ENCODE assay signal across 16 mouse cellular contexts in the genomic region with DNA sequence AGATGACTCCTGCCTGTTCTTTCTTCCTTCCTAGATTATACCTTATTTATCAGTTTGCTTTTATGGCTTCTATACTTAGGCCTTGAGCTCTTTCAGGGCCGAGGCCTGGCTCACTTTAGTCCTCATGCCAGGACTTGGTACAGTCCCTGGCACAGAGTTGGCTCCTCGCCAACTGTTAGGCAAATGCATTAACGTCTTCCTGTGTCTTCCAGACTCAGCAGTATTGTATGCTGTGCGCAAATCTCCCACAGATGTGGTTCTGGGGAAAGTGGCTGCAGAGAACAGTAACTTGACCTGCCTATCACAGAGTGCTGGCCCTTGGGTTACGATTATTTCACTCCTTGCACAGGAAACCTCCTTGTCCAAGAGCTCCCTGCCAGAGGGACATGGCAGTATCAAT. TPM values are rescaled to one million over a fixed set of nuclear protein-coding genes. Genes with fewer than 3 reads are reported as not detected.
A peak's percentile ranks its signal among the peaks of the same experiment; 100 is the strongest.
DNase-seq lines count a peak whose midpoint lies in the region; ATAC-seq lines count a peak whose summit lies in the region.
"Had no signal": no experiment of that assay in that cellular context is flagged by ENCODE, and none has a peak within 500 bp of the region (broad histone marks: within the 10 kb centered on the region; RNA-seq: fewer than 3 reads in every experiment).

No protein-coding gene starts in this region.

- no peaks in the 10 kb centered on the region for H3K27me3 ChIP-seq in embryonic facial prominence, embryonic 14.5 days (replicated peaks; ENCODE audit: control insufficient read depth, insufficient read depth, low read length)
- H3K27me3 ChIP-seq: liver, embryonic 12.5 days; neural tube, embryonic 13.5 days had no signal

- 25% methylated on average over 5 of the region's 5 CpGs for WGBS in embryonic facial prominence, embryonic 14.5 days

- no peak overlapping the region for H3K4me3 ChIP-seq in embryonic facial prominence, embryonic 14.5 days (ENCODE audit: low read depth, low read length)
- H3K4me3 ChIP-seq: left cerebral cortex, adult 2 months; liver, embryonic 12.5 days; neural tube, embryonic 13.5 days had no signal

- 0 out of 2 replicates have a peak, but pooled peaks have one; percentile 23 for ATAC-seq in embryonic facial prominence, embryonic 14.5 days (ENCODE audit: low read depth)
- no peak for ATAC-seq in granulocyte monocyte progenitor cell, adult 5-6 weeks (replicated peaks; ENCODE audit: poor library complexity, severe bottlenecking)
- ATAC-seq: liver, embryonic 12.5 days; lung, postnatal 0 days had no signal

- peak; percentile 41 to 47 for DNase-seq in cerebellum, postnatal 10 days
- DNase-seq in cerebellum, postnatal 25 days = no peak
- DNase-seq in kidney, postnatal 25 days = peak; percentile 54 to 74
- no peak for DNase-seq in kidney, postnatal 4 days
- DNase-seq in adrenal gland, adult 8-10 months = peak; percentile 64
- DNase-seq in embryonic facial prominence, embryonic 14.5 days (ENCODE audit: low spot score) = no peak
- DNase-seq in cerebellum, adult 11 months = no peak
- DNase-seq: cerebellum, adult 9-11 months; heart, postnatal 36 days; kidney, adult 8-10 months had no signal

- no peak overlapping the region for H3K27ac ChIP-seq in embryonic facial prominence, embryonic 14.5 days (replicated peaks; ENCODE audit: low read depth, low read length)
- H3K27ac ChIP-seq: left cerebral cortex, adult 2 months; liver, embryonic 12.5 days; neural tube, embryonic 13.5 days had no signal

- no peaks in the 10 kb centered on the region for H3K9me3 ChIP-seq in embryonic facial prominence, embryonic 14.5 days (ENCODE audit: control insufficient read depth, low read length)
- H3K9me3 ChIP-seq: liver, embryonic 12.5 days; neural tube, embryonic 13.5 days had no signal

- no peaks in the 10 kb centered on the region for H3K36me3 ChIP-seq in embryonic facial prominence, embryonic 14.5 days (ENCODE audit: control insufficient read depth, insufficient read depth, low read length)
- H3K36me3 ChIP-seq: neural tube, embryonic 13.5 days had no signal

- no peak overlapping the region for H3K4me2 ChIP-seq in embryonic facial prominence, embryonic 14.5 days (ENCODE audit: low read depth, low read length)
- H3K4me2 ChIP-seq: liver, embryonic 12.5 days; midbrain, embryonic 11.5 days; neural tube, embryonic 13.5 days had no signal

- H3K4me1 ChIP-seq in embryonic facial prominence, embryonic 14.5 days (ENCODE audit: control insufficient read depth, insufficient read depth, low read length) = peaks cover 43% of the 10 kb centered on the region

- H3K9ac ChIP-seq in embryonic facial prominence, embryonic 14.5 days (ENCODE audit: low read depth, low read length) = no peak overlapping the region
- H3K9ac ChIP-seq: liver, embryonic 12.5 days; neural tube, embryonic 13.5 days had no signal

RNA-seq across cellular contexts. Expression of a gene that starts 27.9 kb away (rescaled TPM):
- 100 to 1,000 TPM; 131 to 220 (median 161) TPM for total RNA-seq in adrenal gland, adult 8-10 months (2022)
- polyA plus RNA-seq in embryonic facial prominence, embryonic 14.5 days (2014; fragmentation: Nextera tagmentation; extraction: Ambion mirVana) = 9.1 and 11.2 TPM in 2 replicates
- 55.2 and 56.4 TPM in 2 replicates for total RNA-seq in granulocyte monocyte progenitor cell, adult 5-6 weeks (2014; fragmentation: Nextera tagmentation)
- 85.0 and 94.5 TPM in 2 replicates for total RNA-seq in granulocyte monocyte progenitor cell, adult 5-6 weeks (2017)

RNA-seq across cellular contexts. Expression of a gene that starts 55.4 kb away (rescaled TPM):
- total RNA-seq in adrenal gland, adult 8-10 months (2022) = 10 to 100 TPM; 50.4 to 58.0 (median 51.8) TPM
- 27.4 and 28.6 TPM in 2 replicates for polyA plus RNA-seq in embryonic facial prominence, embryonic 14.5 days (2014; fragmentation: Nextera tagmentation; extraction: Ambion mirVana)
- 10.1 and 16.8 TPM in 2 replicates for total RNA-seq in granulocyte monocyte progenitor cell, adult 5-6 weeks (2014; fragmentation: Nextera tagmentation)
- total RNA-seq in granulocyte monocyte progenitor cell, adult 5-6 weeks (2017) = 20.5 and 22.7 TPM in 2 replicates

Comparison
In these comparisons a context has a peak if more than half of its experiments do, and no peak if none do; other contexts are left out.
1. DNase-seq: peak in cerebellum, postnatal 10 days (2 of 2), kidney, postnatal 25 days (2 of 2) and adrenal gland, adult 8-10 months (single experiment); none in cerebellum, postnatal 25 days (0 of 2), kidney, postnatal 4 days (0 of 2), embryonic facial prominence, embryonic 14.5 days (single experiment) and cerebellum, adult 11 months (single experiment).